Mouse (Mus musculus) G1E (cell line): ENCODE data around the gene Slc4a8.

Experiments used
- CTCF ChIP-seq: IDR thresholded peaks from 2 replicates; pipeline ENCODE4 v1.5.1; 2012; ENCODE audit warnings: low read depth, low read length, inconsistent platforms, mixed read lengths
- GATA1 ChIP-seq: IDR thresholded peaks from 2 replicates; pipeline ENCODE4 v1.6.1; 2012; ENCODE audit warnings: borderline replicate concordance, low read length, inconsistent platforms, mixed read lengths
- GATA2 ChIP-seq: IDR thresholded peaks from 2 replicates; pipeline ENCODE4 v1.6.1; 2012; ENCODE audit warnings: low read depth, low read length, inconsistent platforms, borderline replicate concordance
- POLR2AphosphoS5 ChIP-seq: IDR thresholded peaks from 2 replicates; pipeline ENCODE4 v1.6.1; 2012; ENCODE audit warnings: low read depth, low read length, inconsistent platforms; ENCODE audit not compliant: insufficient replicate concordance
- TAL1 ChIP-seq: conservative IDR thresholded peaks from 2 replicates; pipeline ENCODE4 v1.6.1; 2012; ENCODE audit warnings: low read depth, low read length, inconsistent platforms, mixed read lengths

GRCm38 (mm10) chr15:100752439-100752838 is 9.1 kb upstream of the Slc4a8 start:
- TF ChIP-seq POLR2AphosphoS5 (no peak), CTCF (no peak), GATA1 (no peak), GATA2 (no peak), TAL1 (no peak)
